Mouse (Mus musculus) kidney, adult 9 months (tissue): ENCODE data around the gene Bin2.
A peak's percentile ranks its signal among the peaks of the same experiment; 100 is the strongest.

ENCODE experiments used
- DNase-seq: peaks from one replicate; pipeline ENCODE4 v3.0.0; 2022

Bin2 gene

GRCm38 (mm10) chr15:100641226-100641810 lies 28.0 kb downstream of the Bin2 start:
- DNase-seq: no peak

- DNase-seq: no peak
Observed at GRCm38 (mm10) chr15:100639972-100640750, 29.2 kb downstream of the Bin2 start.

GRCm38 (mm10) chr15:100637661-100638060 lies 31.7 kb downstream of the Bin2 start:
- DNase-seq: peak; percentile 67

- peak; percentile 90 for DNase-seq
Observed at GRCm38 (mm10) chr15:100636700-100637501, 32.5 kb downstream of the Bin2 start, which contains the start of gene Smagp. TSS of gene Smagp (minus strand) at chr15:100636940.

- DNase-seq: peak; percentile 11
Observed at GRCm38 (mm10) chr15:100635851-100636645, 33.3 kb downstream of the Bin2 start.

GRCm38 (mm10) chr15:100635239-100635638 lies 34.1 kb downstream of the Bin2 start:
- DNase-seq: peak; percentile 31

GRCm38 (mm10) chr15:100633341-100633740 lies 36.0 kb downstream of the Bin2 start:
- peak; percentile 20 for DNase-seq

- no peak for DNase-seq
Observed at GRCm38 (mm10) chr15:100632323-100632722, 37.0 kb downstream of the Bin2 start.

GRCm38 (mm10) chr15:100631454-100632170 lies 37.7 kb downstream of the Bin2 start:
- no peak for DNase-seq

- no peak for DNase-seq
Observed at GRCm38 (mm10) chr15:100630126-100630525, 39.2 kb downstream of the Bin2 start.

- peak; percentile 37 for DNase-seq
Observed at GRCm38 (mm10) chr15:100628797-100629196, 40.6 kb downstream of the Bin2 start.

GRCm38 (mm10) chr15:100627774-100628370 lies 41.5 kb downstream of the Bin2 start:
- no peak for DNase-seq

GRCm38 (mm10) chr15:100627287-100627686 lies 42.1 kb downstream of the Bin2 start:
- no peak for DNase-seq

GRCm38 (mm10) chr15:100624435-100624834 lies 44.9 kb downstream of the Bin2 start:
- DNase-seq: no peak

- no peak for DNase-seq
Observed at GRCm38 (mm10) chr15:100623754-100624153, 45.6 kb downstream of the Bin2 start.

- DNase-seq: peak; percentile 18
Observed at GRCm38 (mm10) chr15:100622164-100622563, 47.2 kb downstream of the Bin2 start.

GRCm38 (mm10) chr15:100621671-100622070 lies 47.7 kb downstream of the Bin2 start:
- DNase-seq: peak; percentile 17

GRCm38 (mm10) chr15:100619200-100619599 lies 50.2 kb downstream of the Bin2 start:
- DNase-seq: no peak

GRCm38 (mm10) chr15:100616221-100616620 lies 53.1 kb downstream of the Bin2 start:
- no peak for DNase-seq

GRCm38 (mm10) chr15:100615825-100616220 lies 53.5 kb downstream of the Bin2 start:
- peak; percentile 88 for DNase-seq

- peak; percentile 98 for DNase-seq
Observed at GRCm38 (mm10) chr15:100614996-100615824, 54.1 kb downstream of the Bin2 start, which contains the start of gene Dazap2. TSS of gene Dazap2 (plus strand) at chr15:100615349.
